Mouse (Mus musculus): ENCODE results near the gene Gm20388. TPM values are rescaled to one million over a fixed set of nuclear protein-coding genes. Genes with fewer than 3 reads are reported as not detected.

Gm20388 gene
- polyA plus RNA-seq, 1 experiment from 2014 or later, result 7.4 TPM

DNA sequence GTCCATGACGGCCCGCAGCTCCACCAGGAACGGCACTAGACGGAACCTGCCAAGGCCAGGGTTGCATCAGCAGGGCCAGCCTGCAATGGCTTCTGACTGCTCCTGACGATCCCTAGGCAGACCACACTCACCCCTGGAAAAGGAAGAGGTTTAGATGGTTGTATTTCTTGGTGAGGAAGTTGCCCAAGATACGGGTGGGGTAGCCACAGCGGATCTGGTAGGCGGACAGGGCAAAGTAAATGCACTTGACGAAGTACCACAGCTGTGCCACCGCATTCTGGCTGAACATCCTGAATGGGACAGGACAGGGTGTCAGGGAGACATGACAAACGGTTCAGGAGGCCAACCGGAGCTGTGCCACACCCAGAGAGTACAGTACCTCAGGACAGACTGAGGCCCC is 2574.2 kb downstream of the Gm20388 start:
- H3K9me3 ChIP-seq (replicated peaks; ENCODE audit: control insufficient read depth, low read length), result no peaks in the 10 kb centered on the region
- H3K4me1 ChIP-seq (ENCODE audit: control insufficient read depth, insufficient read depth, low read length), result no peaks in the 10 kb centered on the region
- no peak for ATAC-seq (ENCODE audit: insufficient read depth, low FRiP score)
- no peak overlapping the region for H3K27ac ChIP-seq (ENCODE audit: low read length)
- WGBS, result 82% methylated on average over 12 of the region's 12 CpGs
- peaks cover 46% of the 10 kb centered on the region for H3K36me3 ChIP-seq (ENCODE audit: control insufficient read depth, insufficient read depth, low read length)
- no peak overlapping the region for H3K4me2 ChIP-seq (ENCODE audit: low read depth, low read length)
- no peak overlapping the region for H3K9ac ChIP-seq (ENCODE audit: low read length)
- no peaks in the 10 kb centered on the region for H3K27me3 ChIP-seq (ENCODE audit: control insufficient read depth, insufficient read depth, low read length)
- no peak overlapping the region for H3K4me3 ChIP-seq (replicated peaks; ENCODE audit: low read length)

DNA sequence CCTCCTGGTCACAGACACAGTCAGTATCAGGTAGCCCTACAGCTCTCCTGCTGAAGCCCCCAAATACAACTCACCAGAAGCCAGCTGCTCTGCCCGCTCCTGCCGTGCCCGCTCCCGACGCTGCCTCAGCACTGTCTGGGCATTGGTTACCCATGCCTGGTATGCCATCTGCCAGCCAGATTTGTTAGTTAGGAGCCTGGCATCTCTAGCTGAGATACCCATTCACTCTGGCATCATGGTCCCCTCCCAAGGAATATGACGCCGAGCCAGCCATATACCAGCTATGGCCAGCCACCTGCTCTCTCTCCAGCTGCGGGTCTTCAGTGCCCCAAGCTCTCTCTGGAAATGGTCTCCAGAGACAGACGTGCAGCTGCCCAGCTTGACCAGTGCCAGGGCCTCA is 2577.7 kb downstream of the Gm20388 start:
- Histone ChIP-seq H3K9ac (ENCODE audit: low read length) (no peak overlapping the region), H3K4me1 (ENCODE audit: control insufficient read depth, insufficient read depth, low read length) (no peaks in the 10 kb centered on the region), H3K36me3 (ENCODE audit: control insufficient read depth, insufficient read depth, low read length) (peaks cover 32% of the 10 kb centered on the region), H3K4me2 (ENCODE audit: low read depth, low read length) (no peak overlapping the region), H3K27ac (ENCODE audit: low read length) (no peak overlapping the region), H3K9me3 (replicated peaks; ENCODE audit: control insufficient read depth, low read length) (no peaks in the 10 kb centered on the region), H3K4me3 (replicated peaks; ENCODE audit: low read length) (no peak overlapping the region), H3K27me3 (ENCODE audit: control insufficient read depth, insufficient read depth, low read length) (no peaks in the 10 kb centered on the region)
- WGBS, result 92% methylated on average over 9 of the region's 9 CpGs
- ATAC-seq (ENCODE audit: insufficient read depth, low FRiP score), result no peak

DNA sequence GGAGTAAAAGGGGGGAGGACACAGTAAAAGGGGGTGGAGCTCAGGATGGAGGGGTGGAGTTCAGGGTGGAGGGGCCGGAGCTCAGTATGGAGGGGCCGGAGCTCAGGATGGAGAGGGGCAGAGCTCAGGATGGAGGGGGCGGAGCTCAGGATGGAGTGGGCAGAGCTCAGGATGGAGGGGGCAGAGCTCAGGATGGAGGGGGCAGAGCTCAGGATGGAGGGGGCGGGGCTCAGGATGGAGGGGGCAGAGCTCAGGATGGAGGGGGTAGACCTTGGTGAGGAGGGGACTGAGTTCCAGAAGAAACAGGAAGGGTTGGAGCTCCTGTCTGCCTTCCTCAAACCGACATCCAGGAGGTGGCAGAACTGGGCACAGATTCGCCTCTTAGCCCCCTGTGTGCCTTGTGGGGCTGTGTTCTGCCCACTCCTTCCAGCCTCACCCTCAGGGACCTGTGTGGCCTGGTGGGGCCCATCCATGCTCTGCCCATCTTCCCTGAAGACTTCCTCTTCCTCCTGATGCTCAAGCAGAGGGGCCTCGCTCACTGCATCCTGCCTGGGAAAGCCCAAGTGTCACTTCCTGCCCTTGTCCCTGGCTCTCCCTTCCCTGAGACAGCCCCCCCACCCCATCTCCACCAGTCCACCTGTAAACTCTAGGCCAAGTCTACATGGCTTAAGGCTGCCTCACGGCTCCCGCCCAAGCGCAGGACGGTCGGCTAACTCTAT is 2586.5 kb downstream of the Gm20388 start:
- Histone ChIP-seq H3K36me3 (ENCODE audit: control insufficient read depth, insufficient read depth, low read length) (peaks cover 26% of the 10 kb centered on the region), H3K4me3 (replicated peaks; ENCODE audit: low read length) (no peak overlapping the region), H3K9me3 (replicated peaks; ENCODE audit: control insufficient read depth, low read length) (no peaks in the 10 kb centered on the region), H3K4me1 (ENCODE audit: control insufficient read depth, insufficient read depth, low read length) (no peaks in the 10 kb centered on the region), H3K27me3 (ENCODE audit: control insufficient read depth, insufficient read depth, low read length) (no peaks in the 10 kb centered on the region), H3K9ac (ENCODE audit: low read length) (no peak overlapping the region), H3K4me2 (ENCODE audit: low read depth, low read length) (no peak overlapping the region), H3K27ac (ENCODE audit: low read length) (no peak overlapping the region)
- WGBS, result 87% methylated on average over 12 of the region's 12 CpGs
- no peak for ATAC-seq (ENCODE audit: insufficient read depth, low FRiP score)

DNA sequence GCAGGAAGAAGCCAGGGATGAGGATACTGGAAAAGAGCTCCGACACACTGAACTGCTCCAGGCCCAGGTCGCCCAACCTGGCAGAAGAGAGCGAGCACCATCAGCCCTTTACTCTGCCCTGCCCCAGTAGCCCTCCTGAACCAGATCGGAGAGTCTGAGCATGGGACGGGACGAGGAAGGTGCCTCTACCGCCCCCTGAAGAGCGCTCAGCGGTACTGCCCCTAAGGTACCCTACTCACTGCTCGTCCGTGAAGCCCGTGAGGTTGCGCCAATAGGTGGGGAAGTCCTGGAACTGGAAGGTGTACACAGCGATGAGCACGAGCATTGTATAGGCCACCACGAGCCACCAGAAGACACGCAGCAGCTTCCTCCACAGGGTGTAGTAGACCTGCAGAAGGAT is 2587.3 kb downstream of the Gm20388 start:
- 69% methylated on average over 17 of the region's 17 CpGs for WGBS
- H3K27me3 ChIP-seq (ENCODE audit: control insufficient read depth, insufficient read depth, low read length), result no peaks in the 10 kb centered on the region
- H3K36me3 ChIP-seq (ENCODE audit: control insufficient read depth, insufficient read depth, low read length), result peaks cover 26% of the 10 kb centered on the region
- no peak overlapping the region for H3K4me2 ChIP-seq (ENCODE audit: low read depth, low read length)
- no peak overlapping the region for H3K4me3 ChIP-seq (replicated peaks; ENCODE audit: low read length)
- no peaks in the 10 kb centered on the region for H3K9me3 ChIP-seq (replicated peaks; ENCODE audit: control insufficient read depth, low read length)
- no peak for ATAC-seq (ENCODE audit: insufficient read depth, low FRiP score)
- H3K27ac ChIP-seq (ENCODE audit: low read length), result no peak overlapping the region
- H3K9ac ChIP-seq (ENCODE audit: low read length), result no peak overlapping the region
- no peaks in the 10 kb centered on the region for H3K4me1 ChIP-seq (ENCODE audit: control insufficient read depth, insufficient read depth, low read length)

DNA sequence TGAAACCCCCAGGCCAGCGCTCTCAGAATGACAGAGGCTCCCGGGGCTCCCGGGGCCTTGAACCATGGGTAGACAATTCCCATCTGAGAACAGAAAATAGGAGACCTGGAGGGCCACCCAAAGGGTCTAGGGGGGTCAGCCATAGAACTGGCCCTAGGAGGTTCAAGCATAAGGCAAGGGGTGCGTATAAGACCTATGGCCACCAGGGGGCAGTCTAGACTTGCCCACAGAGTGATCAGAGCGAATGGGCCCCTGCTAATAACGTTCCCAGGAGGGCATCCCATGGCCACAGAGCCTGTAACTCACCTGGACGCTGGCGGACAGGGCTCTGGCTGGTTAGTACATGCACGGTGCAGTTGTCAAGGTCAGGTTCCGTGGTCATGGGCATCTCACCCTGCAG is 2590.2 kb downstream of the Gm20388 start:
- Histone ChIP-seq H3K27ac (ENCODE audit: low read length) (no peak overlapping the region), H3K36me3 (ENCODE audit: control insufficient read depth, insufficient read depth, low read length) (peaks cover 11% of the 10 kb centered on the region), H3K9me3 (replicated peaks; ENCODE audit: control insufficient read depth, low read length) (no peaks in the 10 kb centered on the region), H3K4me3 (replicated peaks; ENCODE audit: low read length) (no peak overlapping the region), H3K27me3 (ENCODE audit: control insufficient read depth, insufficient read depth, low read length) (no peaks in the 10 kb centered on the region), H3K9ac (ENCODE audit: low read length) (no peak overlapping the region), H3K4me1 (ENCODE audit: control insufficient read depth, insufficient read depth, low read length) (no peaks in the 10 kb centered on the region), H3K4me2 (ENCODE audit: low read depth, low read length) (no peak overlapping the region)
- ATAC-seq (ENCODE audit: insufficient read depth, low FRiP score), result peak; percentile 49; the same call in 1 of the 2 replicates
- 30% methylated on average over 10 of the region's 10 CpGs for WGBS

DNA sequence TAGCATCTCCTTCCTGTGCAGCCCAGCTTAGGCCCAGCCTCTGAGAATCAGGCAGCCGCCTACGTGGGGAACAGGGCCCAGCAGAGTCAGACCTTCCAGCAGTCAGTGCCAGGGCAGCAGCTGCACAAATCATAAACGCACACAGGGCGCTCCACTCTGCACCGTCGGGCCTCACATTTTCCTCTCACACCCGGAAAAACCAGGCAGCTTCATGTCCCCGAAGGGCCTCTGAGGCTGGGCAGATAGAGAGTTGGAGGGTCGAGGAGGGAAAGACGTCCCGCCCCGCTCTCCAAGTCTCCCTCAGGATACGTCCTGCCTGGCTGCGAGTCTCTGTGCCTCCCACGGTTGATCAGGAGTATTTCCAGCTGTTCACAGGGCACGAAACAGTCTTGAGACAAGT is 2600.9 kb downstream of the Gm20388 start:
- no peaks in the 10 kb centered on the region for H3K9me3 ChIP-seq (replicated peaks; ENCODE audit: control insufficient read depth, low read length)
- peak overlapping the region; percentile 70 for H3K27ac ChIP-seq (ENCODE audit: low read length)
- H3K9ac ChIP-seq (ENCODE audit: low read length), result peak overlapping the region; percentile 48; the same call in 1 of the 2 replicates
- H3K36me3 ChIP-seq (ENCODE audit: control insufficient read depth, insufficient read depth, low read length), result no peaks in the 10 kb centered on the region
- 33% methylated on average over 16 of the region's 16 CpGs for WGBS
- no peaks in the 10 kb centered on the region for H3K27me3 ChIP-seq (ENCODE audit: control insufficient read depth, insufficient read depth, low read length)
- H3K4me3 ChIP-seq (replicated peaks; ENCODE audit: low read length), result no peak overlapping the region
- peaks cover 28% of the 10 kb centered on the region for H3K4me1 ChIP-seq (ENCODE audit: control insufficient read depth, insufficient read depth, low read length)
- H3K4me2 ChIP-seq (ENCODE audit: low read depth, low read length), result no peak overlapping the region
- peak; percentile 69 for ATAC-seq (ENCODE audit: insufficient read depth, low FRiP score)

DNA sequence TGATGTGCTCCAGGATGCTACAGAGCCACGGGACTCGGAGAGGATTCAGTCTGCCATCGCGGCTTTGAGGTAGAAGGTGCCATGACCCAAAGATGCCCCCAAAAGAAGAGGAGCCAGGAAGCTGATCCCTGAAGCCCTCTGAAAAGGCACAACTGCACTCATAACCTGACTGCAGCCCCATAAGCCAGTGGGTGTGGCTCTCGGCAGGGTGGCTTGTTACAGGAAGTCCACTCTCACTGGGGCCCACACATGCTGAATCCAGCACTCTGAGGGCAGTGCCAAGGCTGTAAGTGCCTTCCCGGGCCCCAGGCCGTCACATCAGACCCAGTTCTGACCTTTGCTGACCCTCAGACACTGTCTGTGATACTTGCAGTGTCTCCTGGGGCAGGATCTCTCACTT is 2601.8 kb downstream of the Gm20388 start:
- Histone ChIP-seq H3K27me3 (ENCODE audit: control insufficient read depth, insufficient read depth, low read length) (no peaks in the 10 kb centered on the region), H3K4me2 (ENCODE audit: low read depth, low read length) (no peak overlapping the region), H3K27ac (ENCODE audit: low read length) (peak overlapping the region; percentile 70), H3K4me3 (replicated peaks; ENCODE audit: low read length) (no peak overlapping the region), H3K9me3 (replicated peaks; ENCODE audit: control insufficient read depth, low read length) (no peaks in the 10 kb centered on the region), H3K9ac (ENCODE audit: low read length) (peak overlapping the region; percentile 48), H3K4me1 (ENCODE audit: control insufficient read depth, insufficient read depth, low read length) (peaks cover 35% of the 10 kb centered on the region), H3K36me3 (ENCODE audit: control insufficient read depth, insufficient read depth, low read length) (no peaks in the 10 kb centered on the region)
- WGBS, result 60% methylated on average over 7 of the region's 7 CpGs
- no peak for ATAC-seq (ENCODE audit: insufficient read depth, low FRiP score)

DNA sequence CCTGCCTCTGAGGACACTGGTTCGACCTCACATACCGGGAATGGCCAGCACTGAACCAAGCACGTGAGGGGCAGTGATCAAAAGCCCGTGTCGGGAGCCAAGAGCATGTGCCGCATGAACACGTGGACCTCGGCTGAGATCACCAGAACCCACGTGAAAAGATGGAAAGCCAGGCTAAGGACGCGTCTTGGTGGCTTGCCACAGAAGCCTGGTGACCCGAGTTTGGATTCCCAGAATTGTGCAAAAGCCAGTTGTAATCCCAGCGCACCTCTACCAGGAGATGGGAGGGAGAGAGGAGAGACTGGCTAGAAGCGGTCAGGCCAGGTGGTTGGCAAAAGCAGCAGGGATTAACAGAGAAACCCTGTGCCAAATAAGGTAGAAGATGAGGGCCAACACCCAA is 2605.1 kb downstream of the Gm20388 start:
- Histone ChIP-seq H3K4me1 (ENCODE audit: control insufficient read depth, insufficient read depth, low read length) (peaks cover 49% of the 10 kb centered on the region), H3K27me3 (ENCODE audit: control insufficient read depth, insufficient read depth, low read length) (no peaks in the 10 kb centered on the region)

DNA sequence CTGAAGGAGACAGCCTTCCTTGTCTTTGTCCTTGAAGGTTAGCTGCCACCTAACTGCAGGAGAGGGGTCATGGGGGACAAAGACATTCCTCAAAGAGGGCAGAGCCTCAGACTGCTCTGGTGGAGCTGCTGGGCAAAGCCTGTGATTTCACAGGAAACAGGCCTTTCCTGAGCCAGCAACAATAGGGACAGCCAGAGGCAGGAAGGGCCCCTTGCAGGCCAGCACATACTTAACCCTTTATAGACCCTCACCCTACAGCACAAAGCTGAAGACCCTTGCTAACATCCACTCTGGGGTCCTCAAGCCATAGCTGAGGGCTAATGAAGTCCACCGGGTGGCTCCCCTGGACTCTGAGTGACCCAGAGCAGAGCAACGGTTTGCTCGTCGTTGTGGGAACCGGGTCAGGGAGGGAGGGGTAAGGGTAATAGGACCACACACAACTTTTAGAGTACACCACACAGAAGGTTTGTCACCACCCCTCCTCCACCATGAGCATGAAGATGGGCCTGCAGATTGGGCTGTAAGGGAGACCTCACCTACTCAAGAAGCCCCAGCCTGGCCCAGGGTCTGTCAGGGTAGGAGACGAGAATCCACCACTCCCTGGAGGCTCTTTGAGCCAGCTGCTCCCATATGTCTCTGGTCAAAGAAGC is 2607.0 kb downstream of the Gm20388 start:
- H3K27me3 ChIP-seq (ENCODE audit: control insufficient read depth, insufficient read depth, low read length), result no peaks in the 10 kb centered on the region
- H3K4me3 ChIP-seq (replicated peaks; ENCODE audit: low read length), result no peak overlapping the region
- H3K9ac ChIP-seq (ENCODE audit: low read length), result peak overlapping the region; percentile 47
- H3K4me2 ChIP-seq (ENCODE audit: low read depth, low read length), result peak overlapping the region; percentile 12; the same call in 1 of the 2 replicates
- H3K9me3 ChIP-seq (replicated peaks; ENCODE audit: control insufficient read depth, low read length), result no peaks in the 10 kb centered on the region
- H3K36me3 ChIP-seq (ENCODE audit: control insufficient read depth, insufficient read depth, low read length), result no peaks in the 10 kb centered on the region
- ATAC-seq (ENCODE audit: insufficient read depth, low FRiP score), result peak; percentile 66
- 16% methylated on average over 6 of the region's 6 CpGs for WGBS
- H3K27ac ChIP-seq (ENCODE audit: low read length), result peak overlapping the region; percentile 92
- peaks cover 32% of the 10 kb centered on the region for H3K4me1 ChIP-seq (ENCODE audit: control insufficient read depth, insufficient read depth, low read length)

More for the DNA sequence above, 2605.1 kb downstream of the Gm20388 start:
- H3K4me3 ChIP-seq (replicated peaks; ENCODE audit: low read length), result no peak overlapping the region
- H3K4me2 ChIP-seq (ENCODE audit: low read depth, low read length), result no peak overlapping the region
- no peak overlapping the region; the same call in 1 of the 2 replicates for H3K27ac ChIP-seq (ENCODE audit: low read length)
- H3K9ac ChIP-seq (ENCODE audit: low read length), result no peak overlapping the region
- ATAC-seq (ENCODE audit: insufficient read depth, low FRiP score), result no peak
- H3K36me3 ChIP-seq (ENCODE audit: control insufficient read depth, insufficient read depth, low read length), result no peaks in the 10 kb centered on the region
- H3K9me3 ChIP-seq (replicated peaks; ENCODE audit: control insufficient read depth, low read length), result no peaks in the 10 kb centered on the region
- 90% methylated on average over 14 of the region's 14 CpGs for WGBS
